Mouse (Mus musculus): ENCODE measurements around the gene E2f6.

The E2f6 gene

DNA sequence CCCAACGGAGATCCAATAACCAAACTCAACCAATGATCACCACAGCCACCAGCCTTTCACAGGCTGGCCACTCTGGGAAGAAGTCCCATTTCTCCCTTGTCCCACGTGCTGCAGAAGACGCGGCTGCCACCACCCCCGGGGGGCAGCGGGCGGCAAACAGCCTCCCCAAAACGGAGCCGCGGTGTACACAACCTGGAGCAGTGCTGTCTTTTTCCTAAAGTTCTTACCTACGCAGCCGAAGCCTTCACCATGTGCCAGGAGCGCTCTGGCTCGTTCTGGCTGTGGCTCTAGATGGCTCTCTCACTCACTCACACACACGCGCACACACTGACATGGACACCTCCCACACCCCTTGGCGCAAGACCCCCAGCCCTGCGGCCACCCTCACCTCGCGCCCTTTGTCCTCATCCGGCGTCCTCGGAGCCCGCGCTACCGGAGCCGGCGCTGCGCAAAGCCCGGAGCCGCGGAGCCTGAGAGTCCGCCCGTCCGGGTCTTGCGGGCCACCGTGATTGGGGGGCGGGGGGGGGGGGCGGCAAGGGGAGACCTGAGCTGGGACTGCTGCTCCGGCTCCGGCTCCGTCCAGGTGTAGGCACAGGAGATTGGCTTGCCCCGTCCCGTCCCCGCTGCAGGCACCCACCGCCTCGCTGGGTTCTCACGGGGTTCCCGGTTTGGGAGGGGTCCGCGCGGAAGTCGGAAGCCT, 10.4 kb upstream of the E2f6 start, which contains the start of gene Greb1:
Greb1 (minus strand) TSS at position 628 of the 700 bp plus-strand sequence.
- DNase-seq (ENCODE audit: low read depth, low spot score) = no peak

DNA sequence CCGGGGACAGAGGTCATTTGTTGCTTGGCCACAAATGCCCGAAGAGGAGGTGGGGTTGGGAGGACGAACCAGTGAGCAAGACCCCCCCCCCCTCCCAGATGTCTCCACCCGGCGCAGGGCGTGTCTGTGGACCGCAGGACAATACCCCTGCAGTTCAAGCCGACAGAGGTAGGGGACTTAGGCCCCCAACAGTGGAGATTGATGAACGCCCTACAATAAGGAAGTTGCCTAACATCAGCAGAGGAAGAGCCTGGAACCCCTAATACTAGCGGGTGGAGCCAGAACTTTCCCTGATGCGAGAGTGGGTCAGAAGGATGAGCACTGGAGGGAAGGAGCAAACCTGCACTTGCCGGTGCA, 9.8 kb upstream of the E2f6 start:
- no peak for DNase-seq (ENCODE audit: low read depth, low spot score)

DNA sequence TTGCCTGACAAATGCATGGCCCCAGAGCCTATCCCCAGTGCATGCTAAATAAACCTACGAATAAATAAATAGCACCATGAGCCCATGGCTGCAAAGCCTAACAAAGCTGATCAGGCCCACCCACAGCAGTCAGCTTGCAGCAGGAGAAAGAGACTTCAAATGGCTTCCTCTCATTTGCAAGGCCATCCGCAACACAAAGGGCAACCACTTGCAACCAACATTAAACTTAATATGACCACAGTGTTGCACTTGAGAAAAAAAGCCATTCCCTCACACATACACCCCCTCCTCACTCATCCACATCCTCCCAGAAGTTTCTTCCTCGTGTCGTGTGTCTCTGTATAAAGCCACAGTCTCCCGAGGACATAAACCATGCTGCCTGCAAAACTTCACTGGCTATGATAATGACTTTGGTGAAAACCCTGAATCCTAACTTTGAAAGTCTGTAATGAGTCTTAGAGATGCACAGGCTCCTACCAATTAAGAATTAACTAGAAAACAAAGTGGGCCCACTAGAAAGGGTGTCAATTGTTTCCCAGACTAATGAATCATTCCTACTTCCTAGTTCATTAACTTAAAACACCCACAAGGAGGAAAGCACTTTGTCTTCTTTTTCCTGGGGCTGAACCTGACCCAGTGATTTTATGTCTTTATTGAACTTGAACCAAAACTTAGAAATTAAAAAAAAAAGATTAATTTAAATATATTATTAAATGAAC, 7.4 kb upstream of the E2f6 start:
- no peak for DNase-seq (ENCODE audit: low read depth, low spot score)

DNA sequence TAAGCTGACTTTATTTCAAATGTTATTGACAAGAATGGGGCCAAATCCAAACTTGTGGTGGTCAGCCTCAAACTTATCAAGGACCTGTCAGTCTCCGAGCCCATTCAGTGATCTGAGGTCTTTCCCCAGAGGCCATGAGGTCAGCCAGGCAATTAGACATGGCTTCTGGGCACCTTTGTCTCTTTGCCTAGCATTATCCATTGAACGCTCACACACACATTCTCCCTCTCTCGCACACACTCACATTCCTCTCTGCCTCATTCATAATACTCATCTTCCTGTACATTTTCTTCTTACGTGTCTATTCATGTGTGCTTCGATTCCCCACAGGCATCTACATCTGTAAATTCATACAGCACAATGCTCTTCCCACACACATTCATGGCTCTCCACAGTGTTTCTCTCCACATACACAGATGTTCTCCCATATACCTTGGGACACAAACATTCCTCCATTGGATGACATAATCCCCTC, 6.8 kb upstream of the E2f6 start:
- no peak for DNase-seq (ENCODE audit: low read depth, low spot score)

DNA sequence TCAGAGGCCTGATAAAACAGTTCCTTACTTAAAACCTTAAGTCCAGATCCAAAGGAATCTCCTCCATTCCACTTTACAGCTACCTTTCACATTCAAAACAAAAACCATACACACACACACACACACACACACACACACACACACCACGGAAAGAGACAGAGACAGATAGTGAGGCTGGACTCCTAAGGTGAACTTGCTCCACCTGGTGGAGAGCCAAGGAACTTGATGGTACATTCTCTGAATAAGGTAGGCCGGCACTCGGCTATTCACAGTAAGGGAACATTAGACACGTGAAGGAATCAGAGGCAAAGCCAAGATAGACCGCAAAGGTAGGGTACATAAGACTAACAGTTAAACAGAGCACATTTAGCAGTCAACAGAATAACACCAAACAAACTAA, 5.3 kb upstream of the E2f6 start:
- DNase-seq (ENCODE audit: low read depth, low spot score) = no peak

DNA sequence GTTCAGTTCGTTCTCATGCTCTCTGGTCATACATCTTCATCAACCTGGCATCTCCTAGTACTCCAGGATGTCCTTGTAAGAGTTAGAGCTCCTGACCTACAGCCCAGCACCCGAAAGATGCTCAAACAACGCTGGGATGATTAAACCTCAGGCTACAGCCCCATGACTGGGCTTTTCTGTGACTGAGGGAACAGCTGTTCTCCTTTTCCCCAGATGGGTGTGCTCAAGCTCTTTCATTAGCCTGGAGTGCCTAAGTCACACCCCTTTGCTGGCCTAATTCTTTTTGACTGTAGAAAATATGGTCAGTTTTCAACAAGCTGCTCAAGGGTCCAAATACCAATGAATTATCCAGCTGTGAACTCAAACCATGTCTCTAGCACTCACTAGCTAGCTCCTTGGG, 2.7 kb upstream of the E2f6 start:
- no peak for DNase-seq (ENCODE audit: low read depth, low spot score)

DNA sequence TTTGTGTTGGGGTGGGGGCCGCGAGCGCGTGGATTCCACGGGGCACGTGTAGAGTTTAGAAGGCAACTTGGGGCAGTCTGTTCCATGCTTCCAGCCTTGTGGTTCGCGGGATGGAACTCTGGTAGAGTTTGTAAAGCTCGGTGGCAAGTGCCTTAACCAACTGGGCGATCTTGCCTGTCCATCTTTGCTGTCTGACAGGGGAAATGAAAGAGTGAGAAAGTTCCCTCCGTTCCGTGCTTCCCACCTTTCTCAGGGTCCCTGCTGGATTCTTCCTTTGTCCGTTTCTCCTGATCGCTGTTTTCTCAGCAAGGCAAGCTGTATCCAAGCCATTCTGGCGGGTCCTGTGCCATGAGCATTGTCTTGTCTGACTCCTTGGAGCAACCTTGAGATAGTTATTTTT, 714 bp downstream of the E2f6 start:
- no peak for DNase-seq (ENCODE audit: low read depth, low spot score)

DNA sequence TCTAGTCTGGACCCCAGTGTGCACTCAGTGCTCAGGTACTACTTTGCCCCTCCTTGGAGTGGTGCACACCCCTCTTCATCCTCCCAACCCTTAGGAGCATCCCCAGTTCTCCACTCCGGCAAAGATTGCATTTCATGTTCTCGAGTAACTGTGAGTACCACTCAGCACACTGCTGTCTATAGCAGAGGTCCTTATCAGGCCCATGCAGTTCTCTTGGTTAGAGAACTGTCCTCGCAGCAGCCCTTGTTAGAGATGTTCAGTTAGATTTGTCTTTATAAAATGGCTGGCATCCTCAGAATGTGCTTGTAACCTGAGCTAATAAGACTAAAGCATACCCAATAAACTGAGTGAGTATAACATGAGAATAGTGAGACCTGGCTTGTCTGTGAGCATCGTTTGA, 6.4 kb downstream of the E2f6 start:
- no peak for DNase-seq (ENCODE audit: low read depth, low spot score)

DNA sequence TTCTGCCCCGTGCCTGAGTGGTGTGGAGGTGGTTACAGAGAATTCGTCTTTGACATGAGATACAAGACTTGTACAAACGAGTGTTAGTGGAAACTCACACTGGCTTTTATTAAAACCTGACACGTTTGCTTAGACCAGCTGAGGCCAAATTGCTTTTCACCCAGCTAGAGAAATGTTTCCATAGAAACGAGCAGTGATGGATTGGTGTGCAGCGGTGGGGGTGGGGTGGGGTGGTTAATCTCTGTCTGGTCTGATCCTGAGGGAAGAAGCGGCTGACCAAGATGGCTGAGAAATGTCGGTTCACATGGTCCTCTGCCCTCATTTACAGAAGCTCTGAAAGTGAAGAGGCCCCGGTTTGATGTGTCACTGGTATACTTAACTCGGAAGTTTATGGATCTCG, 7.8 kb downstream of the E2f6 start:
- no peak for DNase-seq (ENCODE audit: low read depth, low spot score)

DNA sequence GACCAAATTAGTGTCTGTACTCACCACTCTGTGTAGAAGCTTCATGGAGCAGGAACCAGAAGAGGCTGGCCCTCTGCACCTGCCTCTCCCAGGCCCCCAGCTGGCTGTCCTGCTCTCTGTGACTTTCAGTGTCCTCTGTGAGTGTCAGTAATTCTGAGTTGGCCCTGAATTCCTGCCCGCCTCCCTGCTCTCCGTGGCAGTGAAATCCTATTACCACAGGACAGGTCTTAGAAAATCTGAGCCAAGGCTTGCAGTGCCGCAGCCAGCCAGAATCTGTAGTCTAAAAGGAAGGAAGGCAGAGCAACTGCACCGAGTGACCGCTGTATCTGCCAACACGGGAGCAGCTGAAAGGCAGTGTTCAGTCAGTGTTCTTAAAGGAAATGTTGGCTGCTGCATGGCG, 10.0 kb downstream of the E2f6 start:
- no peak for DNase-seq (ENCODE audit: low read depth, low spot score)

DNA sequence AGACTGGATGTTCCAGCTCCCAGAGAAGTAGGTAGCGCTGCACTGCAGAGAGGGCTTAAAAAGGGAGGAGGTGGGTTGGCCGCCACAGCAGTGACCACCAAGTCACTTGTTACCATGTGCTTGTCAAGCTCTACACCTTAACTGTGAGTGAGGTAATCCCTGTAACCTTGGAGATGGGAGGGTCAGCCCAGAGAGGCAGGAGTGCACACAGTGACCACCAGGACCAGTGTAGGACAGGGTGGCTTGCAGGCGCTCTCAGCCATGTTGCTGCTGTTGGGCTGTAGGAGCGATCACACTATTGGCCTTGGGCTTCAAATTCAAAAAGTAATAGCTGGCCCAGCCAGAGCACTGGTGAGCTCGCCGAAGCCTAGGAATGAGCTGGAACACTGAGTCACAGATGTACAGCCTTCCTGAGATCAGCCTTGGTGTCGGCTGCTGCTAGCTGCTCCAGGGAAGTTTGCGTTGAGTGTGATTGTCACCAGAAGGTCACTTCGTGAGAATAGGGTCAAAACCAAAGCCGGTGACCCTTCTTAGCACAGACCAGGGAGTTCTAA, 11.5 kb downstream of the E2f6 start:
- no peak for DNase-seq (ENCODE audit: low read depth, low spot score)

DNA sequence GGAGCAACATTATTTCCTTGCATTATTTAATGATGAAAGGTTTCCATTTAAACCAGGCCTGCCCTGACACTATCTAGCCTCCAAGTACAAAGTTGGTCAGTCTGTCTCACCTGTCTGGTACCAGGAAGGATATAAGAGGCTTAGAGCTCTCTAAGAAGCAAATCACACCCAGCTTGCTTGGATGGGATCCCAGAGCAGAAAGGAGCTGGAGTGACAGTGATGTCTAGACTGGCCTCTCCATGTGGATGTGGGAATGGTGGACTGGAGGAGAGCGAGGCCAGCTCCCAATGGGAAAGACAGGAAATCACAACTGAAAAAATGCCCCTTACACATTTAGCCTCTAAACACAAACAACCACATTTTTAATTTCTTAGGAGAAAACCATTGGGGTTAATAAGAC, 12.9 kb downstream of the E2f6 start:
- DNase-seq (ENCODE audit: low read depth, low spot score) = no peak

DNA sequence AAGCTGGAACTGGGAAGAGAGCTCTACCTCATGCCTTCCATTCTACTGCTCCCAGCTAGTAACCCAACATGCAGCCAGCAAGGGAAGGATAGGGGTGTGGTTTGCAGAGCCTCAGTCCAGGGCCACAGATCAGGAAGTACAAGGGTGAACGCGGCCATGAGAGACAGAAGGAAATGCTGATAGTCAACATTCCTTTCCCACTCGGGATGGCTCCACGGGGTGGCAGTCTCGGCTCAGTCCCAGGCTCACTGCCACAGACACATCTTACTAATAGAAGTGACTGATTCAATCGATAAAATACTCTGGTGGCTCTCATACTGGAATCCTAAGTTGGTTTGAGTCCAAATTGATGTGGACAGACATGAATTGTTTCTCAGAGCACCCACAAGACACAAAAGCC, 17.7 kb downstream of the E2f6 start:
- no peak for DNase-seq (ENCODE audit: low read depth, low spot score)

DNA sequence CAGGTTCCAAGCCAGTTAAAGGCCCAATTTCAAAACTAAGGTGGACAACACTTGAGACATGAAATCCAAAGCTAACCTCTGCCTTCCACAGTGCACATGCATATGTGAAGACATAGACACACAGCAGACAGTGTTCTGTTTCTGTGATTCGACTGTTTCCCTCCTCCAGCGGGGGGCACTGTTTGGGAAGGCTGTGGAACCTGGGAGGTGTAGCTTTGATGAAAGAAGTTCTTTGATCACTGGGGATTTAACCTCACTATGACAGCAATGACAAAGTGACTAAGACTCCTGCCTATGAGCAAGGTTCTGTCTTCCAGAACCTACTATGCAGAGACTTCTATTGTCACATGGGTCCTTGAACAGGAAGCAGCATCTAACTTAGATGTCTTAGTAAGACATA, 19.0 kb downstream of the E2f6 start:
- DNase-seq (ENCODE audit: low read depth, low spot score) = no peak

DNA sequence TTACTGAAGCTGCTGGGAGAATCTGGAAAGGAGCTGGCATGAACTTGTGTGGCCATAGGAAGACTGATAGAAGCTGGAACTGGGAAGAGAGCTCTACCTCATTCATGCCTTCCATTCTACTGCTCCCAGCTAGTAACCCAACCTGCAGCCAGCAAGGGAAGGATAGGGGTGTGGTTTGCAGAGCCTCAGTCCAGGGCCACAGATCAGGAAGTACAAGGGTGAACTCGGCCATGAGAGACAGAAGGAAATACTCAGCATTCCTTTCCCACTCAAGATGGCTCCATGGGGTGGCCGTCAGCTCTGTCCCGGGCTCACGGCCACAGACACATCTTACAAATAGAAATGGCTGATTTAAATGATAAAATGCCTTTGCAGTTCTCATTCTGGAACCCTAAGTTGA, 20.3 kb downstream of the E2f6 start:
- no peak for DNase-seq (ENCODE audit: low read depth, low spot score)

DNA sequence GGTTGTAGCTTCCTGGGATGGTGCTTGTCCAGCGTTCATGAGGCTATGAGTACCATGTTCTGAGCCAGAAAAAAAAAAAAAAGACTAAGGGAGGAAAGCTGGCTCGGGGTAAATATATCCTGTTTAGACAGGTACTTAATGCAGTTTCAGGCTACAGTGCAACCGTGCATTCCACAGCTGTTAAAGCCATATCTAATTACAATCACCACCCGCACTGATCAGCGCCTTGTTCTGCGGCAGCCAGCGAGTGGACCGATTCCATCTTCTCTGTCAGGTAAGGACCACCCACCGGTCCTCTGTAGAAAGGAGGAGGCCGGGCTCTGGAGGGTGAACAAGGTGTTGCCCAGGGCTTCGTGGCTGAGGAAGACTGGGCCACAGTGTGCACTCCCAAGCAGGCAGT, 23.9 kb downstream of the E2f6 start:
- DNase-seq (ENCODE audit: low read depth, low spot score) = no peak

DNA sequence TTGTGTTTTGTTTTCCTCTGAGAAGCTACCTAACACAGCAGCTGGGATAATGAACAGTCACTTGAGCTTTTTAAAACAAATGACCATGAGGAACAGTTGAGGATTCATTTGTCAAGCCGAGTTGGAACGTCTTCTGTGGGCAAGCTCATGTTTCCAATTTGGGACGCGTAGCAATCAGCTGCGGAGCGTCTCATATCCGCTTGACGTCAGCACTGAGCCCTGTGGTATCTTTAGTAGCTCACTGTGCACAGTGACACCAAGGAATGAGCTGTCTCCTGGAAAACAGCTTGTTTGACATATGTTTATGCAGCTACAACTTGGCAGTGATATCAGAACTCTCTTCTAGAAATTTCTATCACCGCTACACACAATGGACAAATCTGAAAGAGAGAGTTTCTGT, 25.4 kb downstream of the E2f6 start:
- no peak for DNase-seq (ENCODE audit: low read depth, low spot score)

DNA sequence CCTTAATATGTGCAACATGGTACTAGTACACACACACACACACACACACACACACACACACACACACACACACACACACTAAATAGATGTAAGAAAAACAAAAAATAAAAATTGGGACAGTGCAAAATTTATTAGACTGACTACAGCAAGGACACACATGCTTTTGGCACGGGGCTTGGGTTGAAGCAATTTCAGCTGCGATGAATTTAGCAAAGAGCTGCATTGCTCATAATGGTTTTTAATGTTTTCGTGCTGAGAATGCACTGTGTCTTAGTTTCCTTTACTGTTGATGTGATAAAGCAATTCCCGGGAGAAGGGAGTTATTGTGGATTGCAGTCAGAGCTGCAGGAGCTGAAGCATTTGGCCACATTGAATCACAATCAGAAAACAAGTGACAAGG, 27.0 kb downstream of the E2f6 start:
- no peak for DNase-seq (ENCODE audit: low read depth, low spot score)

DNA sequence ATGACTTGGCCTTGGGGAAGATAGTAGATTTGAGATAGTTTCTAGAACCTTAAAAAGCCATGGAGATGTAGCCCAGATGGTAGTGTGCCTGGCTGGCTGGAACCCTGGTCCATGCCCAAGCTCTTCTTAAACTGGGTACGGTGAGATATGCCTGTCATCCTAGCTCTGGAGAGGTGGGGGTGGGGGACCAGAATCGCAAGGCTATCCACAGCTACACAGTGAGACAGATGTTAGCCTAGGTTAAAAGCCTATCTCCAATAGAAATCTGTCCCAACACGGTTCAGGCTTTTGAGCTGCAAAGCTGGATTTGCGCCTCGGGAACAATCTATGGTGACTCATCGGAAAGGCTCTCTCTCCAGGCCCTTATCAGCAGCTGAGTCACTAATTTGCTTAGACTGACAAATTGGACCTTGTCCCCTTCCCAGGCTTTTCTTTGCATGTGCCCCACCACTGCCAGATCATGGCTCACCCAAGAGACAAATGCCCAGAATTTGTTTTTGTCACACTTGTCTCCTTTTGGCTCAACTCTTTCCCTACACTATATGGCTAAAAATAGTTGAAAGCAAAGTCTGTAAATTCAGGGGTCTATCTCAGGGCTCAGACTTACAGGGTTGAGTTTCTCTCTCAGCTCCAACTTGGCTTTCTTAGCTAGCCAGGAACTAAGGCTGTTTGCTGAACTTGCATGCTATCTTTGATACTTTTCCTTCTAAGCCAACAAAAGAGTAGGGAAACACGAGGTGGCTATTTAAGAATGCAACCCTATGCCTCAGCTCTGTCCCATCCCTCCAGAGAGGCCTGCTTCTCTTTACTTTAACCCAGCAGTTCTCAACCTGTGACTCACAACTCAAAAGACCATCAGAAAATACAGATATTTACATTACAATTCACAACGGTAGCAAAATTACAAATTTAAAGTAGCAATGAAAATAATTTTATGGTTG, 30.3 kb downstream of the E2f6 start:
- DNase-seq (ENCODE audit: low read depth, low spot score) = no peak

DNA sequence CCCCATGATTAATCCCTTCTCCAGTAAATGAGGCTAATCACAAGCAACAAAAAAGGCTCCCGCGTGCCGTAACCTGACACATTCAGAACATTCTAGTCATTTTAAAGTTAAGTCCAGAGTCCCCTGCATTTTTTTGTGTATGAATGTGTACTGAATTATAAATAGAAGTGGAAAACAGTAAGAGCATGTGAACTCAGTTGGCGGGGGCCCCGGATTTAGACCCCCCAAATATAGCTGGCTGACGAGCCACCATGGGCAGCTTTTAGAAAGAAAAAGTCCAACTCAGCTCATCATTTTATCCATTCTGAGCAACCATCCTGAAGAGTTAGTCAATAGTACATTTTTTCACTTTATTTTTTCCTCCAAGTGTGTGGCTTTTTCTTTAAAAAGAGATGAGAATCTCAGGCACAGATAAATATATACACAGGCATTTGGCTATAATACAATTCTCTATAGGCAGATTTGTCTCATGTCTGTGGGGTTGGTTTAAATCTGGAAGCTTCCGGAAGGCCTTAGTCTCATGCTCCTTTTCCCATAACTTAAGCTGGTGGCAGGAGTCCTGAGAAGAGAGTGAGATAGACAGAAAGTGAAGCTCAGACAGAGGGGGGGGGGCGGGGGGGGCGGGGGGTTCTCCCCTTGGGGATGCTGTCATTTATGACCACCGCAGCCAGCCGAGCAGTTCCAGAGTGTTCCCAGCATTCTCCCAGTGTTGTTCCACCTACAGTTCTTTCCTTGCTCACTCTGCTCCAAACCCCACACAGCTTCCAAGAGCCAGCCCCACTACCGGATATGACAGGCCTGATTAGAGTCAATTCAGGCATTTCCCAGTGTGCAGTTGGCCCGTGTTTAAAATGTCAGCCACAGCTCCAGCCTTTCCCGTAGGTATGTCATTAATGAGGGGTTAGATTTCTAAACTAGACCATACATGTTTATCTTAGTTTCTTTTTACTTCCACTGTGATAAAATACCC, 34.1 kb downstream of the E2f6 start:
- DNase-seq (ENCODE audit: low read depth, low spot score) = no peak
